Mouse (Mus musculus) gastrocnemius, adult 2 months (tissue): ENCODE results near the gene Cped1. TPM values are rescaled to one million over a fixed set of nuclear protein-coding genes. Genes with fewer than 3 reads are reported as not detected.
A peak's percentile ranks its signal among the peaks of the same experiment; 100 is the strongest.

Source experiments
- DNase-seq: peaks from one replicate; pipeline ENCODE4 v3.0.0; 2022
- H3K27ac ChIP-seq: fragments of 200-600 bp; 2 replicates; pipeline ENCODE4 v1.8.1; 2022; ENCODE audit warnings: mild to moderate bottlenecking
- H3K4me3 ChIP-seq: fragments of 200-600 bp; 2 replicates; pipeline ENCODE4 v1.8.1; 2022; ENCODE audit warnings: mild to moderate bottlenecking, moderate library complexity
- CTCF ChIP-seq: fragments of 200-600 bp; IDR thresholded peaks from 2 replicates; pipeline ENCODE4 v1.8.1; 2022; ENCODE audit warnings: antibody characterized with exemption, mild to moderate bottlenecking, moderate library complexity
- intact Hi-C: fragments of 180-260 bp; cut with DNase I; formaldehyde crosslinking; loops from one replicate; pipeline ENCODE4 v1.15.1; 2025
- long read RNA-seq, 2 experiments: library from polyadenylated mRNA; stranded (forward); transcript quantifications; one replicate each; pipeline ENCODE4 v2.0.0; 2021
- total RNA-seq, 2 experiments: library from RNA; stranded (reverse); gene quantifications; 2 replicates each; pipeline ENCODE4 v1.2.3; 2021

Gene Cped1
- total RNA-seq = 10 to 100 TPM; 22.4 to 24.5 TPM
- long read RNA-seq, experiment 1, full-length matches to known transcripts = 34 of 52 reads
- long read RNA-seq, experiment 1, partial matches to known transcripts = 5 of 52 reads
- long read RNA-seq, experiment 1, other reads (novel, unspliced or antisense) = 13 of 52 reads
- long read RNA-seq, experiment 2, full-length matches to known transcripts = 12 of 22 reads
- long read RNA-seq, experiment 2, partial matches to known transcripts = 0 of 22 reads
- long read RNA-seq, experiment 2, other reads (novel, unspliced or antisense) = 10 of 22 reads

GRCm38 (mm10) chr6:21985732-21986540 lies at the start of gene Cped1:
Gene Cped1, plus strand, starts transcription at chr6:21985916.
- intact Hi-C loops = loop anchor here (1.0 to 5.0 kb wide), 2 partner anchors 36 to 85 kb away; no protein-coding TSS in a partner anchor
- peak; percentile 91 for DNase-seq
- TF ChIP-seq CTCF = no peak
- Histone ChIP-seq H3K27ac (peak within 1 kb of the TSS; percentile 96), H3K4me3 (peak within 1 kb of the TSS; percentile 91)

GRCm38 (mm10) chr6:21937981-21938635 lies 47.6 kb upstream of the Cped1 start:
- Histone ChIP-seq H3K27ac (no peak overlapping the region), H3K4me3 (no peak overlapping the region)
- intact Hi-C loops = no loop called here
- DNase-seq = no peak
- no peak for TF ChIP-seq CTCF

GRCm38 (mm10) chr6:21949226-21949731 lies 36.4 kb upstream of the Cped1 start, which contains the start of gene Ing3:
Gene Ing3, plus strand, starts transcription at chr6:21949571.
- Histone ChIP-seq H3K4me3 (peak within 1 kb of the TSS; percentile 87), H3K27ac (peak within 1 kb of the TSS; percentile 96)
- no peak for TF ChIP-seq CTCF
- DNase-seq = peak; percentile 99
- intact Hi-C loops = loop anchor here (5.0 kb wide), 2 partner anchors 97 to 152 kb away; partner anchors contain the start of gene Tspan12

- DNase-seq = peak; percentile 97
- TF ChIP-seq CTCF = no peak
- Histone ChIP-seq H3K4me3 (peak overlapping the region; percentile 87), H3K27ac (peak overlapping the region; percentile 96)
- intact Hi-C loops = loop anchor here (5.0 kb wide), 2 partner anchors 98 to 153 kb away; partner anchors contain the start of gene Tspan12
Measured at GRCm38 (mm10) chr6:21949771-21950448, 35.8 kb upstream of the Cped1 start.

- Histone ChIP-seq H3K27ac (peak overlapping the region; percentile 96), H3K4me3 (peak overlapping the region; percentile 87)
- intact Hi-C loops = no loop called here
- TF ChIP-seq CTCF = no peak
- no peak for DNase-seq
Measured at GRCm38 (mm10) chr6:21950676-21951075, 35.0 kb upstream of the Cped1 start.

DNA sequence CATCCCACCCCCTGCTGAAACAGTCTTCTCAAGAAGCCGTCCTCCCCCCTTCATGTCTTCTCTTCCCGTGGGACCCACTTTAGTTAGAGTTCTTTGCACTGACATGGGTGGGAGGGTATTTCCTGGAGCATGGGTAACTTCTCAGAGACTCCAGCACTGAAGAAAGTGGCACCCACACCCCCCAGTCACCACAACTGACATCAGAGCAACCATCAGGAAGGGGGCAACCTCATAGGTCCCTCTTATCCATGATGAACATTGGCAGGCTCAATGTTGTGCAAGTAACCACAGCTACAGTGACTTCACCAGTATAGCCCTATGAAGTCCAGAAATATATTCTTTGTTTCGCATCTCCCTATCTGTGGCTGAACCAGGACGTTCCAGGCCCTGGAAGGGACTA lies 30.2 kb upstream of the Cped1 start:
- DNase-seq = no peak
- Histone ChIP-seq H3K27ac (no peak overlapping the region), H3K4me3 (no peak overlapping the region)
- TF ChIP-seq CTCF = no peak
- intact Hi-C loops = no loop called here

GRCm38 (mm10) chr6:21958922-21959321 lies 26.8 kb upstream of the Cped1 start:
- no peak for DNase-seq
- intact Hi-C loops = no loop called here

GRCm38 (mm10) chr6:21959909-21960308 lies 25.8 kb upstream of the Cped1 start:
- Histone ChIP-seq H3K4me3 (no peak overlapping the region), H3K27ac (no peak overlapping the region)
- DNase-seq = no peak
- TF ChIP-seq CTCF = no peak
- intact Hi-C loops = no loop called here

More at GRCm38 (mm10) chr6:21958922-21959321, 26.8 kb upstream of the Cped1 start:
- Histone ChIP-seq H3K27ac (no peak overlapping the region), H3K4me3 (no peak overlapping the region)
- no peak for TF ChIP-seq CTCF

- no peak overlapping the region for H3K27ac ChIP-seq
- no peak for TF ChIP-seq CTCF
- no peak overlapping the region for H3K4me3 ChIP-seq
- intact Hi-C loops = no loop called here
- DNase-seq = no peak
Measured at GRCm38 (mm10) chr6:21977532-21977931, 8.2 kb upstream of the Cped1 start.

DNA sequence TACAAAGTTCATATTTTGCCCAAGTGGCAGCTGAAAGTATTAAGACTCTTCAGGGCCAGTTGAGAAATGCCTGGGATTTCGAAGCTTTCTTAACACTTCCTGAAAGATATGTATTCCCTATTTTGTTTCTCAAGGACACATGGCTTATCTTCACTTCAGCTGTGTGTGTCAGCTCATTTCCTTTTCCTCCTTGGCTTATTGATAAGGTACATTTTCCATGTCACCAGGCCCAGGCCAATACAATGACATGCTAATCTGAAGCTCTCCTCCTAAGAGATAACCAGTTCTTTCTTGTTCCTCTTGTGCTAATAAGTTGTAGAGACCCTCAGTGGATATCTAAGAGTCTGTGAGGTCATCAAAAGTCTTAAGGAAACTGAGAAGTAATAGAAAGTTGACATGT lies 4.6 kb upstream of the Cped1 start:
- no peak for TF ChIP-seq CTCF
- no peak overlapping the region for H3K4me3 ChIP-seq
- DNase-seq = no peak
- intact Hi-C loops = loop anchor here (5.0 kb wide), 1 partner anchor 106 kb away; no protein-coding TSS in a partner anchor
- H3K27ac ChIP-seq = no peak overlapping the region

DNA sequence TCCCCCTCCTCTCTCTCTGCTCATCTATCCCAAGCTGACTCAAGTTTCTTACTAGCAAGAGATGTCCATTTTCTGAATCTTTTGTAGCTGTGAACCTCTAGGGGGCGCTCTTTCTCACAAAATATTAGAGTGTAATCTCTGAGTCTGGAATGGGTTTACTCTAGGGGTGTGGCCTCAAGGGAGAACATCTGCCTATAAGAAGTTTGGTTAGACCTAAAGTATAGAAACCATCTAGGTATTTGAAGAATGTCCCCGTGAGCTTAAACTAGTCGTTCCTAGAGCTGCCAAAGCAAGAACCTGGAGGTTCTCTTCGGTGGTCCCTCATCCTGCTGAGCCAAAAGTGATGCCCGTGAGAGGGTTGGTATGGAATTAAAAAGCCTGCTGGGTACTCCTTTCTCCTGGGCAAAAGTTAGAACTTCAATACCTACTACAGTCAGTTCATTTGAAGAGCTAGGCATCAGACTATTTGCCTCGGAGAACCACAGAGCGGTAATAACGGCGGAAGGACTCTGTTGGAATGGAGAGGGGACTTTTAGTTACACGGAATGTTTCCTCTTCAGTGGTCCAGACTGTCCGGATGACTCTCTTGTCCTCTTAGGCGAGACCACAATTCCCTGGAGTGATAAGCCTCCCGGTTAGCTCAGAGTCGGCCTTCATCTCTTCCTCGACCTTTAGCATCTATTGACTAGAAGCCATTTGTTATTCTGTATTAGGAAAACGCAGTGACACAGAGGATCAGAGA lies 555 bp upstream of the Cped1 start:
- intact Hi-C loops = loop anchor here (1.0 to 5.0 kb wide), 3 partner anchors 37 to 102 kb away; no protein-coding TSS in a partner anchor
- Histone ChIP-seq H3K27ac (peak overlapping the region; percentile 96), H3K4me3 (peak overlapping the region; percentile 91)
- peak; percentile 50 for DNase-seq
- TF ChIP-seq CTCF = peak; percentile 77
